Mouse (Mus musculus): ENCODE data around the gene Ndufa8. TPM values are rescaled to one million over a fixed set of nuclear protein-coding genes. Genes with fewer than 3 reads are reported as not detected.
A peak's percentile ranks its signal among the peaks of the same experiment; 100 is the strongest.

Ndufa8 gene
- 241 and 253 TPM in 2 replicates for polyA plus RNA-seq (2015; fragmentation: Nextera tagmentation; extraction: Ambion mirVana)

- peaks cover 13% of the 10 kb centered on the region for H3K36me3 ChIP-seq (replicated peaks; ENCODE audit: insufficient read depth, low read length)
- no peaks in the 10 kb centered on the region for H3K9me3 ChIP-seq (ENCODE audit: low read length)
- peak within 1 kb of the TSS; percentile 82 for H3K27ac ChIP-seq (ENCODE audit: low read depth)
- peak; percentile 98 for DNase-seq
- peak within 1 kb of the TSS; percentile 89 for H3K4me3 ChIP-seq (ENCODE audit: low read depth, low read length)
- peak within 1 kb of the TSS; percentile 90 for H3K9ac ChIP-seq (replicated peaks)
- peaks cover 7% of the 10 kb centered on the region for H3K4me1 ChIP-seq (ENCODE audit: insufficient read depth)
- peak; percentile 97 for ATAC-seq
- under 1% methylated on average over 44 of the region's 44 CpGs for WGBS (ENCODE audit: insufficient replicate concordance)
- peak within 1 kb of the TSS; percentile 79 for H3K4me2 ChIP-seq (ENCODE audit: low read depth, low read length)
- no peaks in the 10 kb centered on the region for H3K27me3 ChIP-seq (ENCODE audit: insufficient read depth, low read length)
- TF ChIP-seq EP300 (IDR thresholded peaks at IDR 0.05; ENCODE audit: low read depth): no peak
- TF ChIP-seq CTCF (IDR thresholded peaks at IDR 0.05; ENCODE audit: low read depth): no peak
Measured at GRCm38 (mm10) chr2:36048748-36049566, at the start of gene Ndufa8, which contains the start of gene Morn5. Gene Ndufa8 (minus strand): TSS chr2:36049406. Gene Morn5 (plus strand): TSS chr2:36049458.

GRCm38 (mm10) chr2:36098021-36098420 is 48.8 kb upstream of the Ndufa8 start:
- DNase-seq: no peak
- TF ChIP-seq CTCF (IDR thresholded peaks at IDR 0.05; ENCODE audit: low read depth) (no peak), EP300 (IDR thresholded peaks at IDR 0.05; ENCODE audit: low read depth) (no peak)
- H3K4me2 ChIP-seq (ENCODE audit: low read depth, low read length): no peak overlapping the region
- ATAC-seq: no peak
- no peaks in the 10 kb centered on the region for H3K36me3 ChIP-seq (replicated peaks; ENCODE audit: insufficient read depth, low read length)
- no peak overlapping the region for H3K27ac ChIP-seq (ENCODE audit: low read depth)
- H3K9me3 ChIP-seq (ENCODE audit: low read length): no peaks in the 10 kb centered on the region
- H3K27me3 ChIP-seq (ENCODE audit: insufficient read depth, low read length): peaks cover 98% of the 10 kb centered on the region
- H3K9ac ChIP-seq (replicated peaks): no peak overlapping the region
- 11% methylated on average over 5 of the region's 5 CpGs for WGBS (ENCODE audit: insufficient replicate concordance)
- no peak overlapping the region for H3K4me3 ChIP-seq (ENCODE audit: low read depth, low read length)
- peaks cover 5% of the 10 kb centered on the region; the same call in 1 of the 2 replicates for H3K4me1 ChIP-seq (ENCODE audit: insufficient read depth)

- DNase-seq (no peak), ATAC-seq (no peak)
- Histone ChIP-seq H3K4me1 (ENCODE audit: insufficient read depth) (no peaks in the 10 kb centered on the region), H3K36me3 (replicated peaks; ENCODE audit: insufficient read depth, low read length) (no peaks in the 10 kb centered on the region), H3K4me2 (ENCODE audit: low read depth, low read length) (no peak overlapping the region), H3K27me3 (ENCODE audit: insufficient read depth, low read length) (peaks cover 96% of the 10 kb centered on the region), H3K9ac (replicated peaks) (no peak overlapping the region), H3K9me3 (ENCODE audit: low read length) (no peaks in the 10 kb centered on the region), H3K4me3 (ENCODE audit: low read depth, low read length) (no peak overlapping the region), H3K27ac (ENCODE audit: low read depth) (no peak overlapping the region)
- TF ChIP-seq CTCF (IDR thresholded peaks at IDR 0.05; ENCODE audit: low read depth) (no peak), EP300 (IDR thresholded peaks at IDR 0.05; ENCODE audit: low read depth) (no peak)
- WGBS (ENCODE audit: insufficient replicate concordance): 11% methylated on average over 18 of the region's 18 CpGs
Measured at GRCm38 (mm10) chr2:36097129-36097815, 48.1 kb upstream of the Ndufa8 start.

- WGBS (ENCODE audit: insufficient replicate concordance): 8% methylated on average over 30 of the region's 31 CpGs
Measured at GRCm38 (mm10) chr2:36093914-36094475, 44.8 kb upstream of the Ndufa8 start.

GRCm38 (mm10) chr2:36093301-36093700 is 44.1 kb upstream of the Ndufa8 start:
- no peak overlapping the region for H3K27ac ChIP-seq (ENCODE audit: low read depth)
- no peaks in the 10 kb centered on the region for H3K9me3 ChIP-seq (ENCODE audit: low read length)
- no peak overlapping the region for H3K4me2 ChIP-seq (ENCODE audit: low read depth, low read length)
- H3K4me3 ChIP-seq (ENCODE audit: low read depth, low read length): no peak overlapping the region
- H3K4me1 ChIP-seq (ENCODE audit: insufficient read depth): peaks cover 9% of the 10 kb centered on the region
- no peak overlapping the region for H3K9ac ChIP-seq (replicated peaks)
- peaks cover 82% of the 10 kb centered on the region for H3K27me3 ChIP-seq (ENCODE audit: insufficient read depth, low read length)
- 27% methylated on average over 7 of the region's 7 CpGs for WGBS (ENCODE audit: insufficient replicate concordance)
- no peak for DNase-seq
- ATAC-seq: no peak
- no peaks in the 10 kb centered on the region for H3K36me3 ChIP-seq (replicated peaks; ENCODE audit: insufficient read depth, low read length)
- no peak for TF ChIP-seq EP300 (IDR thresholded peaks at IDR 0.05; ENCODE audit: low read depth)
- no peak for TF ChIP-seq CTCF (IDR thresholded peaks at IDR 0.05; ENCODE audit: low read depth)

More at GRCm38 (mm10) chr2:36093914-36094475, 44.8 kb upstream of the Ndufa8 start:
- TF ChIP-seq CTCF (IDR thresholded peaks at IDR 0.05; ENCODE audit: low read depth) (no peak), EP300 (IDR thresholded peaks at IDR 0.05; ENCODE audit: low read depth) (no peak)
- no peak overlapping the region for H3K9ac ChIP-seq (replicated peaks)
- no peak overlapping the region for H3K4me2 ChIP-seq (ENCODE audit: low read depth, low read length)
- H3K4me1 ChIP-seq (ENCODE audit: insufficient read depth): peaks cover 9% of the 10 kb centered on the region
- DNase-seq (no peak), ATAC-seq (no peak)
- H3K9me3 ChIP-seq (ENCODE audit: low read length): no peaks in the 10 kb centered on the region
- peaks cover 89% of the 10 kb centered on the region for H3K27me3 ChIP-seq (ENCODE audit: insufficient read depth, low read length)
- H3K4me3 ChIP-seq (ENCODE audit: low read depth, low read length): no peak overlapping the region
- no peaks in the 10 kb centered on the region for H3K36me3 ChIP-seq (replicated peaks; ENCODE audit: insufficient read depth, low read length)
- no peak overlapping the region for H3K27ac ChIP-seq (ENCODE audit: low read depth)

GRCm38 (mm10) chr2:36092748-36093147 is 43.5 kb upstream of the Ndufa8 start:
- Histone ChIP-seq H3K27ac (ENCODE audit: low read depth) (no peak overlapping the region), H3K36me3 (replicated peaks; ENCODE audit: insufficient read depth, low read length) (no peaks in the 10 kb centered on the region), H3K4me1 (ENCODE audit: insufficient read depth) (peaks cover 9% of the 10 kb centered on the region), H3K9ac (replicated peaks) (no peak overlapping the region), H3K9me3 (ENCODE audit: low read length) (no peaks in the 10 kb centered on the region), H3K4me3 (ENCODE audit: low read depth, low read length) (no peak overlapping the region), H3K27me3 (ENCODE audit: insufficient read depth, low read length) (peaks cover 76% of the 10 kb centered on the region), H3K4me2 (ENCODE audit: low read depth, low read length) (peak overlapping the region; percentile 16; the same call in 1 of the 2 replicates)
- WGBS (ENCODE audit: insufficient replicate concordance): 9% methylated on average over 4 of the region's 4 CpGs
- TF ChIP-seq EP300 (IDR thresholded peaks at IDR 0.05; ENCODE audit: low read depth) (no peak), CTCF (IDR thresholded peaks at IDR 0.05; ENCODE audit: low read depth) (no peak)
- no peak for ATAC-seq
- DNase-seq: no peak
